Mouse (Mus musculus) v-Abl transformed pro-B cells (cell line): Measurements from ENCODE around the gene Npvf.
"Not testable (repeated sequence)": the region's sequence is repeated elsewhere in the genome, so short reads cannot be mapped to it uniquely, and the experiment has no call there.

Source experiments
- in situ Hi-C, 2 experiments: fragments of 400-800 bp; cut with MboI; formaldehyde crosslinking; loops; one replicate each; pipeline ENCODE4 v1.15.1; 2025; ENCODE audit not compliant: unreplicated experiment in 2 of 2

The Npvf gene

DNA sequence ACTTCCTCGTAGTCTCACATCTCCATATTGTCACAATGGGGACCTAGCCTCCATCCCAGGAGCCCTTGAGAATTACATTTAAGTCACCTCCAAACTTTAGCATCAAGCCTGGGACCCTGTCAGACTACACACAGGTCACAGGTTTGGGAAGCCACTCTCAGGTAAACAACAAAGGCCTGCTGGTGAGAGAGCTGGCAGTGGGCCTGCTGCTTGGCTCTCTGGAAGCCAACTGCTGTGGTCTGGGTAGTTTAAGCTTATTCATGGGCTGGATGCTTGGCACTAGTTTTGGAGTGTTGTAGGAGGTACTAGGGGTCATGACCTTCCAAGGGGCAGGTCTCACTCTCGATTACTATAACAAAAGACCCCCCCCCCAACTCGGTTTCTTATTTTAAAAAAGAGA lies 7.6 kb downstream of the Npvf start:
- in situ Hi-C loops, result no loop called here

DNA sequence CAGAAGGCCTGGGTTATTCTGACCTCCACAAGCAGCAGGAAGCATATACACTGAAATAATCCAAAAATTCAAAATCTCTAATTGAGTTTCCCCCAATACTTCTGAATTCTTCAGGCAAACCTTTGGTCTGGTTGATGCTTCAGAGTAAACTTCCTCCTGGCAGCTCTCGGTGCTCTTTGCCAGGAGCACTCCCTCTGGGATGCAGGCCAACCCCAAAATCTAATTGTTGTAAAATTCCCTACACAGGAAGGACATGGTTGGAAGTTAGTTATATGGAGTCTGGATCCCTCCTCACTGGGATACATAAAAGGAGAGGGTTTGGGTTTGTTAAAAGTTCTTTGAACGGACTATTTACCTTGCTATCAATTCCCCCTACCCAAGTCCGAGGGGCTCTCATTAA lies 9.5 kb downstream of the Npvf start:
- in situ Hi-C loops, result no loop called here

DNA sequence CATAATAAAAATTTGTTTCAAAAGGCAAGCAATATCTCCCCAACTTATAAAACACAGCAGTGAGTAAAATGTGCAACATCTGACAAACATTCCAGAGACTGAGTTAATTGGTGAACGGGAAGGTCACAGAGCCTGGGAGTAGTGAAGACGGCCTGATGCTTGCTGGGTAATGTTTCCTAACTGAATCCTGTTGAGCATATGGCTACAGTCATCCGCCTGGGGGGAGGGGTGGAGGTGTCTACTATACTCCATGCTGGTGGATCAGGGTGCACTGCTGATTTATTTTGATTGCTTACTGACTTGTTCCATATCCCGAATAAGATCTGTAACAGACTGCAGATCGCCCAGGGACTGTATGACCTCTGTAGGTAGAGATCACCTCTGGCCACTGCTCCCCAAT lies 12.3 kb downstream of the Npvf start:
- in situ Hi-C loops, result no loop called here

DNA sequence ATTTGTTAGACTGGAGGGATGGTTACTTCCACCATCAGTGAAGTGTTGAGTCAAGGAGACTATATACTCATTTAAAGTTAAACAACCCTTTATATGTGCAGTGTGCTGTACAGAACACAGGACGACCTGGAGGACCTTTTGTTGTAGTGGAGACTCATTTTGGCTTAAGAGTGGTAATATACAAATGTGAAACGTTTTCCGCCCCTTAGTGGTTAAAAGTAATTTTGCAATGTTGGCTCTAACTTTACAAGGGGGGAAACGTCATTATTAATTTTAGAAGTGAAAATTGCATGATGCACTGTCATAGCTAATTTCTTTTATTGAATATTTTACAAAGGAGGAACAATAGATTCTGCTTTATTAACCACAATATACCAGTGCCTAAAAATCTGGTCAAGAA lies 13.9 kb downstream of the Npvf start:
- in situ Hi-C loops, result no loop called here

DNA sequence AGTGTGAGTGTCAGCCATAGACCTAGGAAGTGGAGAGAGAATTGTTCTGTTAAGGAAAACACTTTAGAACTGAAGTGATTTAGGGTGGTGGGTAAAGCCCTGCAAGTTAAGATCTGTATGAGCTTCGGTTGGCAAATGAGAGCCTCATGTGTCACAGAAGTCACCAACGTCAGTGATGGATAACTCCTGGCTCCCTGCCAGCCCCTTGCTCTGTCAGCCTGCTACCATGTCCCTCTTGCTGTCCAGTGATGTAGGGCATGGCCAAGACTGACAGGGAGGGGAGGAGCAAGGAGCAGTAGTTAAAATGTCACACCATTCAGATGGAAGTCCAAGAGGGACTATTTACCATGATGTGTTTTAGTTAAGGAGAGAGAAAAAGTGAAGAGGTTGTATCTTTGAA lies 14.6 kb downstream of the Npvf start:
- in situ Hi-C loops, result no loop called here

DNA sequence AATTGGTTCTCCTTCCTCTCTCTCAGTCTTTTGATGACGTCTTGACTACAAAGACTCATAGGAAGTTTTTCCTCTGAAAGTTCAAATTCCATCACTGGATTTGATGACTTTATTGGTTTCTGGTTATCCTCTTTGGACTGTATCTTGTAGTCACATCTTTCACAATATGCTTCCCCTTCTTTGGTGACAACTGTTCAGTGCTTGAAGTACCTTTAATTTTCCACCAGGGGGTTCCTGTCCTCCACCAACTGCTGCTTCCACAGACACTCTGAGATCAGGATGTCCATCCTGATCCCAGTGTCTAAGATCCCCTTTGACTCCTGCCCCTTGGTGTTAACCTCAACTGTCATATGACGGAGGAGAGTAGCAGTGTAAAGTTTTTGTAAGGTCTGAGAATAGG lies 28.1 kb downstream of the Npvf start:
- in situ Hi-C loops, result not testable (repeated sequence)

DNA sequence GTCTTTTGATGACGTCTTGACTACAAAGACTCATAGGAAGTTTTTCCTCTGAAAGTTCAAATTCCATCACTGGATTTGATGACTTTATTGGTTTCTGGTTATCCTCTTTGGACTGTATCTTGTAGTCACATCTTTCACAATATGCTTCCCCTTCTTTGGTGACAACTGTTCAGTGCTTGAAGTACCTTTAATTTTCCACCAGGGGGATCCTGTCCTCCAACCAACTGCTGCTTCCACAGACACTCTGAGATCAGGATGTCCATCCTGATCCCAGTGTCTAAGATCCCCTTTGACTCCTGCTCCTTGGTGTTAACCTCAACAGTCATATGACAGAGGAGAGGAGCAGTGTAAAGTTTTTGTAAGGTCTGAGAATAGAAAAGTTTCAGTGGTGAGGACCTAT lies 36.0 kb downstream of the Npvf start:
- in situ Hi-C loops, result not testable (repeated sequence)

DNA sequence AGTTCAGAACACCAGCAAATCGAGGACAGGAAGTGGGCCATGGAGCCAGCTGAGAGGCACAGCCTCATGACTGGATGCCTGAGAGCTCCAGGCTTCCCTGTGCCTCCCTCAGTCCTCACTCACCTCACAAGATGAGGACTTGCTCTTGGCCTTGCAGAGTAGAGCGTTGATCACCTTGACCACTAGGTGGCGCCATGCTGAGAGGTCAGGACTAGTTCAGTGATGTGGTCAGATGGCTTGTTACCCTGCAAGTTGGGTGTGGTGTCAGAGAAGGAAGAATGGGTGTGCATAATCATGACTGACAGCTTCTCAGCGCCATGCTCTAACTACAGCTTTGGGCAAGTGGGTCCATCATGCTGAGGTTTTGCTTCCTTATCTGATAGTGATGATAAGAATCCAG lies 52.6 kb downstream of the Npvf start:
- in situ Hi-C loops, result no loop called here
